Mouse (Mus musculus): ENCODE data around the gene Efcab6. TPM values are rescaled to one million over a fixed set of nuclear protein-coding genes. Genes with fewer than 3 reads are reported as not detected.

Efcab6 gene
- total RNA-seq, 2 experiments from 2014 or later: 5.0 to 6.7 TPM

DNA sequence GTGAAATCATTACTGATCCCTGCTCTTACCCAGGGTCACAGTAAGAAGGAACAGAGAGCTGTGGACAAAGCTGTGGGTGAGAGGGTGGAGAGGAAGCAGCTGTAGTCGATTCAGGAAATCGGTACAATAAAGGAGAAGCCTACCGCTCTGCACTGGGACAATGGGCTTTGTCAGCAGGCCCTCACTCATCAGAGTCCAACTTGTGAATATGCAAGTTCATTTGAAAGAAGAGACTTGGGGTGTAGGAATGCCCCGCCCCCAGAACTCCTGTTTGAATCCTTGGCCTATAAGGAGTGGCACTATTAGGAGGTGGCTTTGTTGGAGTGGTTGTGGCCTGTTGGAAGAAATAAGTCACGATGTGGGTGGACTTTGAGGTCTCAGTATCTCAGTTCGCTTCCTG, 86.3 kb downstream of the Efcab6 start:
- no peak for DNase-seq (ENCODE audit: low spot score)

DNA sequence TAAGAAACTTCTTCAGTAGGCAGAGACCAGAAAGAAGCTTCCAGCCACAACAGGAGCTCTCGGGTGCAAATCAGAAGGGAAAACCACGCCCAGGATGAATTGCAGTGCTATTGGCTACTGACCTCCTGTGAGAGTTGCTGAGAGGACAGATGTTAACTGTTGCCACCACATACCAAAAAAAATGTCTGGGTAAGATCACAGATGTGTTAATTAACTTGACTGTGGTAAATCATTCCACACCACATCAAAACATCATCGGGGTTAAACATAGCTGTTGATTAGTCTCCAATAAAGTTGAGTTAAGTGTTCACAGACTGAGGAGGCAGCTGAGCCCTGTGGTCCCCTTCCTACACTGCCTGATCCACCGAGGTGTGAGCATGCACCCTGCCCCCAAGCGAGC, 88.1 kb downstream of the Efcab6 start:
- DNase-seq (ENCODE audit: low spot score): no peak

DNA sequence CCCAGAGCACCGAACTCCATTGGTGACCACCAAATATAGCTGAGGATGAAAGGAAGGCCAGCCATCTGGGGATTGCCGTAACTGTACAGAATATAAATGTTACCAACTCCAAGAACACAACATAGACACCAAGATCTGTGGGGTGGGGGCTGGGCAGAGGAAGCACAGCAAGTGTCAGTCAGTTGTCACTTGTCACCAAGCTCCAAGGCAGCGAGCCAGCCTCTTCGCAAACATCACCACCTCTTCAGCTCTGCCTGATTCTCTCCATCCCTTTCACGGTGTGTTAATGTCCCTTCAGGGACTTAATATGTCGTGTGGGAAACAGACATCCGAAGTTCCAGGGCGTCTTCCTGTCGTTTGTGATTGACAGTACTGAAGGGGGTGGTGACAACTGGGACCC, 93.0 kb downstream of the Efcab6 start:
- DNase-seq (ENCODE audit: low spot score): no peak

DNA sequence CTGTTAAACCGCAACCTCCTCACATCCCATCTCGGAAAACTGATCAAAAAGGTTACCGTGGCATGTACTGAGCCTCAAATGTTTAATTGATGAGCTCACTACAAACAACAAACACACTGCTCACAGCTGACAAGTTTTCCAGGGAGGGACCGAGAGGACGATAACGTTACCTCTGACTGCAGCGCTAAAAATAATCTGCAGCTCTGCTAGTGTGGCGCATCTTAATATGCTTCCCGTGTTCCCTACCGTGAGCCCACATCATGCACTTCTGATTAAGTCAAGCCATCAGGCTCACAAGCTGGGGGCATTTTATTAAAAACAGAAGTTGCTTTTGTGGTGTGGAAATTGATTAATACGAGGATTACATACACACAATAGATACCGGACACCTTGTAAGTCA, 97.4 kb downstream of the Efcab6 start:
- peak; percentile 35 for DNase-seq (ENCODE audit: low spot score)

DNA sequence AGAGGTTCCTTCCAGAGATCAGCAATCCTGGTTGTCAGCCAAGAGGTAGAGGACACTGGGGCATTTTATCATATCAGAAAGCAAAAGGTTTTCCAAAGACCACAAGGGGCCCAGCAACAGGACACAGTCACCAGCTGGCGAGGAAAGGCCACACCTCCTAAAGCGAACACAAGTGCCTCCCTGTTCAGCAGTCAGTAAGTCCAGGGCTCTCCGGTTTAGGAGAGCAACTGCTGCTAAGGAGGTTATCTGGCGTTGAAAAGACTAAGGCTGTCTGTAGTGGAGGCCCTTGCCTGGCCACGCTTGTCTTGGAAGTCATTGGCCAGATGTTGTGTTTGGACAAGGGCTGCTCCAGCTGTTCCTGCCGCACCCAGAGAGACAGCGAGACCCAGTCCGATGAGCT, 100.1 kb downstream of the Efcab6 start:
- DNase-seq (ENCODE audit: low spot score): no peak

DNA sequence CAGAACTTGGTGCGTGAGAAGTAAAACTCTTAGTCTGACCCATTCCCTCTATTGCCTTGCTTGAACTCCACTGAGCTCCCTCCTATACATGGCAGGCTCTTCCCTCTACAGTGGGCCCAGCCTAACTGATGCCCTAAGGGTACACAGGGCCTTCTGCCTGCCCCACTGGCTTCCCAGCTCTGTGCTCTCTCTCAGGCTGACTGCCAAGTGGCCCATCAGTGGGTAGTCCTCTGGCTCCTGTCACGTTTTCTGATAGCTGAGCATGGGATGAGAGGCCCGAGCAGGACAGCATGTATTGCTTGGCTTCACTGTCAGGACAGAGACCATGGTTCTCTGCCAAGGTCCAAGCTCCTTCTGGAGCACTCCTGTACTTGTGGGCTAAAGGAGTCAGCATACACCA, 106.8 kb downstream of the Efcab6 start:
- DNase-seq (ENCODE audit: low spot score): no peak

DNA sequence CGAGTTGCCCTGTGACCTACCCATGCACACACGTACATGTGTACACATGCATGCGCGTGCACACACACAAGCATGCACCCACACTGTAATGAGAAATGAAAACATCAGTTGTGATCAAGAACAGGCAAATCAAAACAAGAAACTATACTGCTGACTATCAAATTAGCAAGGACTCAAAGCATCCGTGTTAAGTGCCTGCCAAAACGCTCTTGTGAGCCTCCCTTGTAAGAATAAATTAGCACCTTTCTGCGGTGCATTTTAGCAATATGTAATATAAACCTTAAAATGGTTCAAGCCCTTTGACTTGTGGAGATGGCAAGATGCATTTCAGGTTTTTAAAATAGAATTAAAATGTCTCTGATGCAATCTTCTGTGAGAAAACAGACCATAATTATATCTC, 108.2 kb downstream of the Efcab6 start:
- no peak for DNase-seq (ENCODE audit: low spot score)

DNA sequence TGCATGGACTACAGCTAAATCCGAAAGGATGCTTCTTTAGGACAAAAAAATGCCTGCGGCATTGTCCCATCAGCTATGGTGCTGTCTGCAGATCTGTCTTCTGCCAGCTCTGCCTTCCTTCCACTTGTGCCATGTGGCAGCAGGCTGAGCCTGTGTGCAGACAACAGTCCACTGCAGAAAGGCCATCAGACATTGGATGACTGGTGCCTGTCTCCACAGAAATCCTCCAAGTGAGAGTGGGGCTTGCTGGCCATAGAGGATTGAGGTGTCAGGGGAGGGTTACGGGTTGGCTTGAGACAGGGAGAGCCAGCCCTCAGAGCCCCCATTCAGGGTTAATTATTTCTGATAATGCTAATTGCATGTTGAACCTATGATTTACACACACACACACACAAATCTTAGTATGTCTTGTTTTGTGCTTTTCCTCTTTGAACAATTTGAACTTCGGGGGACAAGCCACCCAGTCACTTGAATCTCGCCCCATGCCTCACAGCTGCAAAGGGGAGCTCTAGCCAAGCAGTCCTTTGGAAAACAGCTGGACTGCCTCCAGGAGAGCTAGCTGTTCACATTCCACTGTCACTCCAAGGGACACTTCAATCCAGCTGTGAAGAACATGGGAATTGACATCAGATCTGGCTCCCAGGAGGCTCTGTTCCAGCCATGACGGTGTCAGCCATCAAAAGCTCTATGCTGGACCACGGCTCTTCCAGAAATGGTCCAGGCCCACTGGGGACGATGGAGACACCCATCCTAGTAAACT, 109.1 kb downstream of the Efcab6 start:
- DNase-seq (ENCODE audit: low spot score): peak; percentile 28

DNA sequence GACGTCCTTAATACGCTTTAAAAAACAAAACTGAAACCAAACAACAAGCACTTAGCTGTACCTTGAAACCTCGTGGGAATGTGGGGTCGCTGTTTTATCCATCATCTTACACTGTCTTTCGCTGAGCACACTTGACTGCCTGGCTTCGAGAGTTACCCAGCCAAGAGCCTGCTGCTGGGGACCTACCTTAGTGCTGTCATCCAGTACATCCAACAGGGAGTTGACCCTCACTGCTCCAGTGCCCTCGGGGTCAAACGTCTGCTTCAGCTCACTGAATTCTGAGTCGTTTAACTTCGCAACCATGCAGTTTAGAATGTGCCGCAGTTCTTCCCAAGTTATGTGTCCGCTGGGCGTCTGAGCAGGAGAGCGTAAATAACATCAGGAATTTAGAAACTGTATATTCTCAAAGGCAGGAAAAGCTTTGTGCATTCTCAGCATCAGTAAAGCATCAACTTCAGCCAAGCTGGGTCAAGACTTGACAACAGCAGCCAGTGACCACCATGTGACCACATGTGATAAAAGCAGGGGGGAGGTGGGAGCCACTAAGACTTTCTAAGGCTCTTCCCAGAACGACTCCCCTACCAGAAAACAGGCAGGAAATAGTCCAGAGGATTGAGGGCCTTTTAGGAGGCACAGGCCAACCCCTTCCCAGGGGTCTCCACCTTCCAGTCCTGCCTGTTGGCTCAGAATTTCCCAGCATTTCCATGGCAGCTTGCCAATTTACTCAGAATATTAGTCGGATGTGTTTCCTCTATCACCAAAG, 115.3 kb downstream of the Efcab6 start:
- DNase-seq (ENCODE audit: low spot score): no peak

DNA sequence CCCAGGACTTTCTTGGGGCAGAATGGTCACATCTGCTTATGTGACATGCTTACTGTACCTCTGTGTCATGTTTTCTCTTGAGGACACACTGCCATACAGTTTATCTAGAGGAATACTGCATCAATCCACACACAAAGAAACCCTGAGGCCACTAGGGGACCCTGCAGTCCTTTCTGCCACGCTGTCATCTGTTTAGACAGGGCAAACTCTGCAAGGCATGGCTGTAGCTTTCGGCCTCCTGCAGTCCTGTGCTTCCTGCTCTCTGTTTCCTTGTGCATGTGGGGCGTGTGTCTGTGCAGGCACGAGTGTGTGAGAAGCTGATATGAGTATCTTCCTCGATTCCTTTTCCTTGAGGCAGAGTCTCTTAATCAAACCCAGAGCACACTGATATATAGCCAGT, 125.5 kb downstream of the Efcab6 start:
- no peak for DNase-seq (ENCODE audit: low spot score)

DNA sequence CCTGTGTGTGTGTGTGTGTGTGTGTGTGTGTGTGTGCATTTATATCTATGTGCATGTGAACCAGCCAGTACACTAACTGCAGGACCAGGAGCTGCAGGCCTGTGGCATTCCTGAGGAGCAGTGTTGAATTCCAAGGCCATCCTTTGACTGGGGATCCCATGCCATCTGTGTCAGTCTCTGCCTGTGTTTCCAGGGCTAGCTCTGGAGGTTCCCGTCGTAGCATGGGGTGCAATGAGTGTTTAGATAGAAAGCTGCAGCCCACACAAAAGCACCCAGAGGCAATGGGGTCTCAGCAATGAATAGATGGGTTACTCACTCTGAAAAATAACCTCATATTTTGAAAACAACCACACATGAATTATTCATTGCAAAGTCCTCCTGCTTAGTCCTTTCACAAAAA, 126.7 kb downstream of the Efcab6 start:
- no peak for DNase-seq (ENCODE audit: low spot score)

DNA sequence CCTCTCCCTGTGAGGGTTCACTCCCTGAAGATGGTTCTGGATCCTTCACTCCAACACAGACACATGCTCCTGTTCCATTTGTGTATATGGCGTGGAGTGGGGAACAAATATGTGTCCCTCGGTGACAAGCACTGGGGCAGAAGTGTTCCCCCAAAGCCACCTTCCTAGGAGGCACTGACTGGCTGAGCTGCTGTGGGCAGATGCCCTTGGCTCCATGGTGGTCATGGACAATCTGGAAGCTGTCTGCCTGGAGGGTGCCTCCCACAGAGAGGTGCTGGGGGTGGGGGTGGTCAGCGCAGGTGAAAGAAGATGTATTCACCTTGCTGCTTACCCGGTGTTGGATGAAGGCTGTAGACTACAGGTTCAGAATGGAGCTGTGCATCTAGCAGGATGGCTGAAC, 128.7 kb downstream of the Efcab6 start:
- DNase-seq (ENCODE audit: low spot score): no peak

DNA sequence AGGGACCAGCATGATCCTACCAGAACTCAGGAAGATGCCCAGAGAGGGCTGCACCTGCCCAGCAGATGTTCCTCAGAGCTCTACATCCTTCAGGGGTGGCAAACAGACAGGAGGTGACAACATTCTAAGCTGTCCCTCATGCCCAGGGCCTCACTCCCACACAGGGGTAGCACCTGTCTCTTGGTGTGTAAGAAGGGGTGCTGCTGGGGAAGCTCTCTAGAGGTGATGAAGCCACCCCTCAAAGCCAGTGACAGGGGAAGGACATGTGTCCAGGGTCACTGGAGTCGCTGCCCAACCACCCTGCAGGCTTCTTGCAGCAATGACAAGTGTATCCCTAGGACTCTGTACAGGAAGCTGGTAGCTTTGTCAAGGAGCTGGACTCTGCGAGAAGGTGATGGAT, 130.4 kb downstream of the Efcab6 start:
- DNase-seq (ENCODE audit: low spot score): no peak

DNA sequence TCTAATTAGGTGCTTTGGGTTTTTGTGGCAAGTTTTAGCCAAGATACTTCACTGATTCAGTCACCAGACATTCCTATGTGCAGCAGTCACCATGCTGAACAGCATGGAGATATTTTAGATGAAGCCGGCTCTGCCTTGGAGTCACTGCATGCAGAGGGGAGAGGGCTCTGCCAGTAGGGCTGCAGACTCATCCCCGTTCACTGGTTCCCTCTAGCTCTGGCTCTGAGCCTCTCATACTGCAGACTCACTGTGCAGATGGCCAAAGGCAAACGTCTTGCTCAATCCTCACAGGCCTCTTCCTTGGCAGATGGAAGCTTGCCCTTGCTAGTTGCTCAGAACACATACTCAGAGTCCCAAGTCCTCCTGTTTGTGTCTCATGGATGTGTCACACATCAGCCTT, 139.8 kb downstream of the Efcab6 start:
- no peak for DNase-seq (ENCODE audit: low spot score)

DNA sequence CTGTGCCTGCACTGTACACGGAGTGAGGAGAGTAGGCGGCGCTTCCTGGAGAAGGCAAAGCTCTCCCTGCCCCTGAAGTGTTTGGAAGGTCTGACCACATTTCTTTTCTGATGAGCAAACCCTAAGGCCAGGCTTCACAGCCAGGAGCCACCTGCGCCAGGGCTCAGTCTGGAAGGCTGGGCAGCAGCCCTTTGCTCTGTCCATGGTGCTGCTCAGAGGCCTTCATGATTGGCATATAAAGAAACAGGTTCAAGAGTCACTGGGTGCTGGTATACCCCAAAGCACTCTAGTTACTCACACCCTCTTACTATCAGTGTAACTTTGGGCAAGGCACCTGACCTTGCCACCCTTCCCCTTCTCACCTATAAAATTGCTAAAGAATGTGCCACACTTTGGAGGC, 140.5 kb downstream of the Efcab6 start:
- DNase-seq (ENCODE audit: low spot score): no peak

DNA sequence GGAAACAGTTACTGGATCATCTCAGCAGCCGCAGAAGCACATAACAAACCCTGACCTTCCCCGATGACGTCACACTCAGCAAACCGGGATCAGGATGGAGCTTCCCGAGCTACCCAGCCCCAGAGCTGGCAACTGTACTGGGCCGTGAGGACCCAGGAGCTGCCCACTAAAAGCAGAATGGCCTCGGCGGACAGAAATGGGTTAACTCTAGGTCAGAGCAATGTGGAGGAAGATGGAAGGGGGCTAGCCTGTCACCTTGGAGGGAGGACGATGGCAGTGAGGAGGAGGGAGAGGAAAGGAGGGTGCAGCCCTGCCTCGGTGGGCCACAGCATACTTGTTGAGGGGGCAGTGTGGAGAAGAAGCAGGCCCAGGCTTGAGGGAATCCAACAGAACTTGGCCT, 149.8 kb downstream of the Efcab6 start:
- DNase-seq (ENCODE audit: low spot score): no peak

DNA sequence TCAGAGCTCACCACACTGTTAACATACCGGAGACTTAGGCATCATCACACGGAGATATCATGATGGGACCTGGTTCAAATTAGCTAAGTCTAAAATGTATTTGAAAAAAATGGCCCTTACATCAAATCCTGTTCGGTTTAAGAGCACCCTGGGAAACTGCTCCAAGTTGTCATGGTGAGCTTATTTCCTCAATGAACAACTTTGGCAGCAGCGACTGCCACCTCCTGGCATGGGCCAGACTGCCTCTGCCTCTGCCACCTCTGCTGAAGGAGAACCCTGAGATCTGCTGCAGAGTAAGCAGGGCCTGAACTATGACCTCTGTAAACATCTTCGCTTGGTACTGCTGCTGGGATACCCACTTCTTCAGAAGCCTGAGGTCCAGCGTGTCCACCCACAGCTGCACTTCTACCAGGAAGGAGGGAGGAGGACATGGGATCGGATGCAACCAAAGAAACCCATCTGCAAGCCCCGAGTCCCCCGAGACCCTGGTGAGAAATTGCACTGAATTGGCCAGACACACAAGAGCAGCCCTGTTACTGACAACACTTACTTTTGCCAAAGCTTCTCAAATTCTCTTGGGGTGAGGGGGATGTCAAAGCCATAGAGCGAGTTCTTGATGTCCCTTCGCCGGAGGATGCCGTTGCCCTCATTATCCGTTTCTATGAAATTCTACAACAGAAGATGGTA, 152.0 kb downstream of the Efcab6 start:
- no peak for DNase-seq (ENCODE audit: low spot score)

DNA sequence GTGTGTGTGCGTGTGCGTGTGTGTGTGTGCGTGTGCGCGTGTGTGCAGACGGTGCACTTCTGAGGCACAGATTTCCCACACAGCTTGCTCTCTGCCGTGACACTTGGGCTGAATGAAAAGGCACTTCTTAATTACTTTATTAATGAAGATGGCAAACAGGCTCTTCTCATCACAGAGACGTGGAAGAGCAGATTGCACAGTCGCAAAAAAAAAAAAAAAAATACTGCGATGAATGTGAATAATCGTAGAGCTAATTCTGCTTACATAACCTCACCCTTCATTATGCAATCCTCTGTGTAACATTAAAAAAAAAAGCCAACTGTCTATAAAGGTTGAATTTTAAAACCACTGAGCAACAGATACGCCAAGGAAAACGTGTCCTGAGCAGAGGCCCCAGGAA, 158.7 kb downstream of the Efcab6 start:
- no peak for DNase-seq (ENCODE audit: low spot score)

DNA sequence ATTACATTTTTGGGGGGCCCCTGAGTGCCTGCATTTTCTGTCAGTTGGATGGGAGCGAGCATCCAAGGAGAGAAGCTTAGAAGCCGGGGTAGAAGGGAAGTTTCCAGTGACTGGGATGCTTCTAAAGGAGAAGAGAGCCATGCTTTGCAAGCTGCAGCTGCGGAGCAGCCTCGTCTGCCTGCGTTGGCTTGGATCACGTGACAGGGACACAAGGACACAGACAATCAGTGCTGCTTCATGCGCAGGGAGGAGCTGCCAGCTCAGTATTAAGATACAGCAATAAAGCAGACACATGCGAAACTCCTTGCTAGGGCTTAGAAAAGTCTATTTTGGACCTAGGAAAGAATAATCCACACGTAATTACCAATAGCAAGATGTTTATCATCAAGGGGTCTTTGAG, 167.9 kb downstream of the Efcab6 start:
- no peak for DNase-seq (ENCODE audit: low spot score)

DNA sequence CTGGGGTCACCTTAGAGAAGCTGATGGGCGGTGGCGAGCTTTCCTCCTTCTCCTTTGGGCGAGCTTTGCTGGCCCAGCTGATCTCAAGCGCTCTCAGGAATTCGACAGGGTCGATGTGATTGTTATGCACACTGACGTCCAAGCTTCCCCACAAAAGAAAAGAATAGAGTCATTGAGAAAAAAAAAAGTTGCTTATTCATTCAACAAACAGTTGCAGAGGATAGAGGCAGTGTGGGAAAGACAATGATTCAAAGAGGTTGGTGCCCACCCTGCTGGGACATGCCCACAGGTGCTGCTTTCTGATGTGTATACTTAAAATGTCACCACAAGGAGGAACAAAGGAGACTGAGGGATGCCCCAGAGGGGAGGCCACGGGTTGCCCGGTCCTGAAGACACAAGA, 169.2 kb downstream of the Efcab6 start:
- no peak for DNase-seq (ENCODE audit: low spot score)

DNA sequence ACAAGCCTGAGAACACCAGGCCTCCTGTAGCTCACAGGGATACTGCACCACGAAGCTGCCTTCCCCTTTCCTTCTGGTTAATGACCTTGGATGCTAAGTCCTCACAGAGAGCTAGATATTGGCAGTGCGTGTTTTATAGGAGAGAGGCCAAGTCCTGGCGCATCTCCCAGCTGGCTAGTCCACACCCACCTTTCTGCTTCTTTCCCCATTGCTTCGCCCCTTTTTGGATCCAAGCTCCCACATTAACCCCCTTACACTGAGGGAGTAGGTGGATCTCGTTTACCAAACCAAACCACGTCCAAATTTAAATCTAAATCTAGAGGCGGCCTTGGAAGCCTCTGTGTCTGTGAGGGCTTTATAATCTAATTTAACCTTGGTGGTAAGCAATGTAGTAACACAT, 170.9 kb downstream of the Efcab6 start:
- peak; percentile 8 for DNase-seq (ENCODE audit: low spot score)

DNA sequence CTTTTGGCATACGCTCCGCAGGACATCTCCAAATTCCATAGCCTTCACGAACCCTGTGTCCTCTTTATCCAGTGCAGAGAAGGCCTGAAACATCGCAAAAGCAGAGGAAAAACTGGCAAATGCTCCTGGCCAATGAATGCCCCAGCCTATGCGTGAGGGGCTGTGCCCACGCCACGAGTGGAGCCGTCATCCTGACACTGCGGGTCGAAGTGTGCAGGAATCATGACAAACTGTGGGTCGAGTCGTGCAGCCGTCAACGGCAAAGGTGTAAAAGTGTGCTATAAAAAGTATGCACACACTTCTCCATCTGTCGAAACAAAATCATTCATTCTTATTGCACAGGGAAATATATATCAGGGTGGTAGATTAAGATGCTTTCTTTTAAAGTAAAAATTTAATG, 172.3 kb downstream of the Efcab6 start:
- no peak for DNase-seq (ENCODE audit: low spot score)

DNA sequence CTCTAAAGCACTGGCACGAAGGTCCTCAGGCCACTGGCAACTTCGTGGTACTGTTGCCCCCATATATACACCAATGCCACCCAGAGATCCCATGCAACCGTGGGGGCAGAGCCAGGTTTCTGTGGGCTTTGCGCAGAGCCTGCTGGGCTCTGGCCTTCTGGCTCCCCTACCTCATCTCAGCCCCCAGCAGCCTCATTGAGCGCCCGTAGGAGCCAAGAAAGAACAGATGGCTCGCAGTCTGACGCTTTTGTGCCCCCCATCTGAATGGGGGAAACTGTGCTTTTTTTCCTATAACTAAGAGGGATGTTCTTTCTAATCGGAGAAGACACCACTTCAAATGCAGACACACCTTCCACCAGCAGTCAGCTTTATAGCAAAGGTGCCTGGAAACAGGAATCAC, 180.9 kb downstream of the Efcab6 start:
- DNase-seq (ENCODE audit: low spot score): no peak
